Mouse (Mus musculus) yolk sac, embryonic 10.5 days (tissue): ENCODE data around the gene Gpr27.

ENCODE experiments used
- DNase-seq: peaks from one replicate; pipeline ENCODE4 v3.0.0-alpha.2; 2017; ENCODE audit warnings: low spot score

Gene Gpr27

DNA sequence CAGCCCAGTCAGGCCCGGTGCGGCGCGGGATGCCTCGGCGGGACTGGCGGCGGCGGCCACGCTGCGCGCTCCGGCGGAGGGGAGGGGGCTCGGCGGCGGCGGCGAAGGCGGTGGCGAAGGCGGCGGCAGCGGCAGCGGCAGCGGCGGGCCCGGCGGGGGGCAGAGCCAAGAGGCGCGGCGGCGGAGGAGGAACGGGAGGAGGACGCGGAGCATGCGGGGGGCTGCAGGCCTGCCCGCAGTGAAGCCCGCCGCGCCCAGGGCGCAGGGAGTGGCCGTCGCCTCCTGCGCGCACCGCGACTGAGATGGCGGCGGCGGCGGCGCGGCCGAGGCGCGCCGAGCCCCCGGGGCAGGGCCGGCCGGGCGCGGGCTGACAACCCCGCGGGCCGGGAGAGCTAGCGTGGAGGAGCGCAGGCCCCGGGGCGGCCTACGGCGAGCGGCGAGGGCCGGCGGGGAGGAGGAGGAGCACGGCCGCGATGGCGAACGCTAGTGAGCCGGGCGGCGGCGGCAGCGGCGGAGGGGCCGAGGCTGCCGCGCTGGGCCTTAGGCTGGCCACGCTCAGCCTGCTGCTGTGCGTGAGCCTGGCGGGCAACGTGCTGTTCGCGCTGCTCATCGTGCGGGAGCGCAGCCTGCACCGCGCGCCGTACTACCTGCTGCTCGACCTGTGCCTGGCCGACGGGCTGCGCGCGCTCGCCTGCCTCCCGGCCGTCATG lies at the start of gene Gpr27:
TSS of gene Gpr27 (plus strand) at position 474 of the 710 bp plus-strand sequence.
- peak; percentile 21 for DNase-seq

DNA sequence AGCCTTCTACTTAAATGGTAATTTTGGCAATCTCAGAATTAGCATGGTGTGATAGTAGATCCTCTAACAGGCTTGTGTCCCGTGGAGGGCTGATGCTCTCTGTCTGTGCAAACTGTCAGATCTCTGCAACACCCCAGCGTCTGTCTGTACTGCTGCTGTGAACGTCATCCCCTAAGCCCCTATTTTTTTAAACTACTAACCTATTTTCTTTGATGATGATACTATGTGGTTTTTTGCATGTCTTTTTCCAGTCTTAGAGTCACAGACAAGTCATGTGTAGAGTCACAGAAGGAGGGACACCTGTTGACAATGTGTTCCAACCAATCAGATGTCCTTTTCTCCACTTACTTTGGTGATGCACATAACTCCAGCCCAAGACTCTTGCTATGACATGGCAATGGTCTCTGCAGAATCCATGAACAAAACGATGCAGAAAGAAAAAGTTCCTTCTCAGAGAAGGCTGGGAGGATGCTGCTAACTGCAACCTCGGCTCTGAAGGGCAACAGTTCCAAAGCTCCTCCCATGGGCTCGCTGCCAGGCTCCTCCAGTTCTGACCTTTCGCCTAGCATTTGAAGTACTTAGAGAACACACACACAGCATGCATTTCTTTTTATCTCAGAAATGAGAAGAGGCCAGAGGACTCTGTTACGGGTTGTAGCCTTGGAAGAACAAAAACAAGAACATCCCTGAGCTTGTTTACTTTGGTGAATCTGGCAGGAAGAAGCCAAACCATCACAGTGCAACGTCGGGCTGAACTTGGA lies 48.9 kb upstream of the Gpr27 start:
- peak; percentile 30 for DNase-seq

DNA sequence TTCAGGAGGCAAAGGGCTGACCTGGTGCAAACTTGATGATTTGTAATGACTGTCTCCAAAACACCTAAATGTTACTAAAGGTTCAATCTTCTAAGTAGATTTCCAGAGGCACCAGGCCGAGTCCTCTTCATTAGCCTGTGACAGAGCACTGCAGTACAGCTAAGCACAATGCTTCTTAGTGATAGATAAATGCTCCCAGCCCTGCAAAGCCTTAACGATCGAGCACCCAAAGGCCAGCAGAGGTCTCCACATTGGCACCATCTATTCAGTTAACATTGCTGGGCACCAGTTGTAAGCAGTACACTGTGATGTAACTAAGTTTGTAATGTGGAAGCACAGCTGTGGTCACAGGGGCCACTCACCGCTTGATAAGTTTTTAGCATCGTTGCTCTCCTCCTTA lies 48.1 kb upstream of the Gpr27 start:
- no peak for DNase-seq

DNA sequence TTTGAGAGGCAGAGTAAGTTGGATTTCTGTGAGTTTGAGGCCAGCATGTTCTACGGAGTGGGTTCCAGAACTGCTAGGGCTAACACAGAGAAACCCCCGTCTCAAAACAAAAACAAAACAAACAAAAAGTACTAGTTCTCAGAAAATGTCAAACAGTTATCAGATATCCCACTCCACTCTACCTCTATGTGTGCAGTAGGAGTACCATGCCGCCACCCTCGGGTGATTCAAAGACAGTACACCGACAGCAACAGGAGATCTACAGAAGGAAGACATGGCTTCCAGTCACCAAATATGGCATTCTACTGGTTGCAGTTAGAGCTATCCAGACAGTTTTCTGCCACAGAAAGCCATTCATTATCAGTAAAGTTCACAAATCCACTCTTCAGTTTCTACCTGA lies 47.6 kb upstream of the Gpr27 start:
- no peak for DNase-seq

DNA sequence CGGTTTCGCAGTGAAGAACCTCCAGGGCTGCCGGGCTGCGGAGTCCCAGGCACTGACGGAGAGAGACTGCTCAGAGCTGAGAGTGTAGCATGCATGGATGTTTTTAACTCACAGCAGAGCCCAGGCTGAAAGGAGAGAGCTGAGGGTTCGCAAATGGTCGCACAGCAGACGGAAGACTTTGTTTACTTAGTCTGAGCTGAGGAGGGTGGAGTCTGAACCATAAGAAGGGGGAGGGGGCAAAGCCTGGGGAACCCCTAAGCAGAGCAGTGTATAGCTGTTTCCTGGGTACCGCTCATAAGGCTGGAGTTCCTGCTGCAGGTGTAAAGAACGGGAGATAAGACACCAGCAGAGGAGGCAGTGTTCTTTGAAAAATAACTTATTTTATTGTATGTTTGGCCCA lies 46.1 kb upstream of the Gpr27 start:
- DNase-seq = no peak

DNA sequence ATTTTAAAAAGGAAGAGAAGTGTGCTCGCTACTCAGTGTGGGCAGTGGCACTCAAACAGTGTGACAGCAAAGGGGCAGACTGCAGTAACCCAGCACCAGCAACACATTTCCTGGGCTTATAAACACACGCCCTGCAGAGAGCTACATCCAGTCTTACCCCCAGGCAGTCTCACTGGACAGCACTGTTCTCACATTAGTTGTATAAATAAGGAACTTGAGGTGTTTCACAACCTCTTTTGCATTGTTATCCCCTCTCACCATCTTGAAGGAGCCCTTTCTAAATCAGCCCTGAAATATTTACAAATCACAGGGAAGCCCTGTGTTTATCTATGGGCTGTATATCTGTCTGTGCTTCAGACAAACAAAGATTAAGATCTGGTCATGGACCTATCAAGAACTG lies 43.2 kb upstream of the Gpr27 start:
- no peak for DNase-seq

DNA sequence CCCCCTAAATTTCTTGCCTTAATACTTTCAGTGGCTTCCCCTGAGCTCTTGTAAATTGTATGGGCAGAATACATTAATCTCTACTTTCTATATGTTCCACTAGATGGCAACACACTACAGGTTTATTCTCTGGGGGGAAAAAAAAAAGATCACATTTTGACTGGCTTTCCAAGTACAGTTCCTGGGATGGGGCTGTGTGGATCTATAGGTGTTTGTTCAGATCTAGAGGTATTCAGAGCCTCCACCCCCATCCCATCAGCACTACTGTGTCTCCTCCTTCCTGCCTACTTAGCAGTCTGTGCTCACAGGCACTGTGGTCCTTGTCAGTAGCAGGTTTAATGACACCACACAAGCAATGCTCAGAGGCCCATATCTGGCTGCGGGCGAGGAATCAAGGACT lies 40.1 kb upstream of the Gpr27 start:
- DNase-seq = no peak

DNA sequence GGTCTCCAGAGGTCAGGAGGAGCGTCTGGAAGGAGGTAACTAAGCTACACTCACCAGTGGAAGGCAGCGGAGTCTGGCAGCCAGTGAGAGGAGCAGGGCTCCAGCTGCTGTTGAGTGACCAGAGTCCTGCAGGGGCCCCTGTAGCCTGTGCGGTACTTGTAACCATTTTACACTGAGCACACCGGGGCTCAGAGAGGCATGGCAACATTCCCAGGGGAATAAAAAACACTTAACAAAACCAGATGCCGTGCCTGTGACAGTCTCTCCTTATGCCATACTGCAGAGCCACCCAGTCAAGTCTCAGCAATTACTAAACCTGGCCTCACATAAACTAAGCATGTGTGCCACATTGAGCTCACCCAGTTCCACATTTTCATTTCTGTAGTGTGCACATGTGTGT lies 38.1 kb upstream of the Gpr27 start:
- no peak for DNase-seq

DNA sequence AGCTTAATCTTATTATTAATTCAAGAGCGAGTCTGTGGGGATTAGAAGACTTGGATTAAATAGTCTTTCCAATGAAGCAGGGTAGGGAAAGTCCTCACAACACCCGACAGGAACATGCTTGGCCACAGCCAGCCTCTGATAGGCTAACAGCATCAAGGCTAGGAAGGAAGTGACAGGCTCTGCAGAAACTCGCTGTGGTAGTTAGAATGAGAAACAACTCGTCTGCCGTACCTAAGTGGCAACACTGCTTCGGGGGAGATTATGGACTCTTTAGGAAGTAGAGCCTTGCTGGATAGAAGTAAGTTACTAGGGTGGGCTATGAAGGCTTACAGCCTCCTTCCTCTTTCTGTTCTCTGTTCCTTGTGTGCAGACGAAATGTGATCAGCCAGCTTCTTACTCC lies 37.0 kb upstream of the Gpr27 start:
- DNase-seq = no peak

DNA sequence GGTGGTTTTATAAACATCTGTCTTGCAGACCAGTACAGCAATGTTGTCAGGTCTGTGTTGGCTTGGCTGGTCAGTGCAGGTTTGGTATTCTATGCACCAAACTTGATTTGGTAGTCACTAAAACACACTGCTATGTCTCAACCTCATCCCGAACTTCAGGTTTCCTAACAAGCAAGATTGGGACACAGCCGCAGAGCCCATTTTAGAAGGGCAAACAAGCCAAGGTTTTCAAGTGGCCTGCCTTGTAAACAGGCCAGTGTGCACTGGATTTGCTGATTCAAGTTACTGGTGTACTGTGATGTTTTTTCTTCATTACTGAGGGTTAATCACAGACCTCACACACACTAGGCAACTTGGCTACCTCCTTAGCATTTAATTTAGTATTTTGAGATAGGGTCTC lies 36.4 kb upstream of the Gpr27 start:
- DNase-seq = no peak

DNA sequence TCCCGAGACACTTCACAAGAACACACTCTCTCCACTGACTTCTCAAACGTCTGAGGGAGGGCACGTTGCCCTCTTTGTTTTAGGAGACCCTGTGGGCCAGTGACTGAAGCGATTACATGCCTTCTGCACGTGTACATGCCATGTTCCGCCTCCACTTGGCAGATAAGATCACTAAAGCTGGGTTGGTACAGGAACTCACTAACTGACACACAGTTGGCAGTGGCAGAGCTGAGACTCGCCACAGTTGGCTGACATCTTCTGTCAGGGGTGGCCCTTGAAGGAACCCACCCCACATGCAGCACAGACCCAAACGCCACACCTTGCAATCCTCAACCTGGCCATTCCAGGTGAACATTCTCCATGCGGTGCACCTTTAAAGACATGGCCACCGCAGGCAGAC lies 33.9 kb upstream of the Gpr27 start:
- DNase-seq = no peak

DNA sequence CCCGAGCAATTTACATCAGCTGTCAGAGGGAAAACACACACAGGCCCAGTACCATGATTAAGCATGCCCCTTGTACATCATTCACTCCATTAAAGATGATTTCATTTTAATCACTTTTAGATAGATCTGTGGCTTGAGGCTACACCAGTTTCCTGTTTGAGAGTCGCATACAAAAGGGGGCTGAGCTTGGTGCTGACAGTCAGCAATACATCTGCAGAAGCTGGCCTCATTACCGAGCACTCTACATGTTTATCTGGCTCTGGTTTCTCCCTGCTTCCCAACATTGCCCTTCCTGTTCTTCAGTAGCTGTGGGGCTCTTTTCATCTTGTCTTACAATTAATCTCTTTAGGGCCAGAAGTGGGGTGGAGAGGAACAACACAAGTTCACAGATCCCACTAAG lies 32.0 kb upstream of the Gpr27 start:
- no peak for DNase-seq

DNA sequence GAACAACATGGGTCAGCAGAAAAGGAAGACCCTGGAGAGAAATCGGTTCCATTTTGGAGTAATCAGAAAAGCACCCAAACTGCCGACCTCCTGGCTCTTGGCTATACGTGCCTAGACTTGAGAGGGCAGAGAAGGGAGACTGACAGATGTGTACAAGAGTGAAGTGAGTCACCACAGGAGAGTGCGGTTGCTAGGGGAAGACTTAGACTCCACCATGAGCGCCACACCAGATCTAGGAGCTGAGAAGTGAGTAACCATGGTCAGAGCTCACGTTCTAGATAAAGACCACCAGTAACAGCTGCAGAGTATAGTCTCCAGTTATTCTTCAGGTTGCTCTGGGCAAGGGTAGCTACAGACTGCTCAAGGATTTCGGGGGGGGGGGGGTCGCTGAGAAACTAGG lies 29.2 kb upstream of the Gpr27 start:
- DNase-seq = no peak

DNA sequence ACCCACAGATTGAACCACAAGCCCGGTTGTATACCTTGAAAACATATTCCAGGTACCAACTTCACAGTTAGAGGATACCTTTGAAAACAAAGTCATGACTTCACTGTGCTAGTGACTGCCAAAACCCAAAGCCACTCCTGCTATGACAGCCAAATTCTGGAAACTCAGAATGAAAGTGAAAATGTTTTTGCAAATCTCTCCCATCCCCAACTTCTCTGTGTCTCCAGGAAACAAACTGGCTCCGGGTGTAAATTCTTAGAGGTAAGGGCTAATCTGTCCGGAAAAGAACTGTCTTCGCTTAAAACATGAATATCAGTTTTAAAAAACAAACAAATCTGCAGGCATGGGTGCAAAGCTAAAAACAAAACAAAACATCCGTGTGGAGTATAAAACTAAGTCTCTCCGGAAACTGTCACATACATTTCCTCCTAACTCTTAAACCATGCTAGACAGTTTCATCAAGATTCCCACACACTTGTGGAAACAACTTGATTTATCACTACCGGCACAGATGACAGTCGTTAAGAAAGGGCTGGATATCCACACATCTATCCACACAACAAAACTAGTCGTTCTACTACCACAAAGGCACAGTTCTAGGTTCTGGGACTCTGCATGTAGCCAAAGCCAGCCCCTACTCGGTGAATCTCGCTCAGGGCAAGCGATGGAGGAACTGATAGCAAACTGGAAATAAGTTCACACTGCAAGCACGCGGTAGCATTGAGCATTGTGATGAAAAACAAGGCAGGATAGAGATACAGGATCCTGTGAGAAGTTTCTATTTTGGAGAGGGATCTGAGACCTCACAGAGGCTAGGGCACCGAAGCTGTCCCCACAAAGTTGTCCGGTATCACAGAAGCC lies 26.8 kb upstream of the Gpr27 start:
- no peak for DNase-seq

DNA sequence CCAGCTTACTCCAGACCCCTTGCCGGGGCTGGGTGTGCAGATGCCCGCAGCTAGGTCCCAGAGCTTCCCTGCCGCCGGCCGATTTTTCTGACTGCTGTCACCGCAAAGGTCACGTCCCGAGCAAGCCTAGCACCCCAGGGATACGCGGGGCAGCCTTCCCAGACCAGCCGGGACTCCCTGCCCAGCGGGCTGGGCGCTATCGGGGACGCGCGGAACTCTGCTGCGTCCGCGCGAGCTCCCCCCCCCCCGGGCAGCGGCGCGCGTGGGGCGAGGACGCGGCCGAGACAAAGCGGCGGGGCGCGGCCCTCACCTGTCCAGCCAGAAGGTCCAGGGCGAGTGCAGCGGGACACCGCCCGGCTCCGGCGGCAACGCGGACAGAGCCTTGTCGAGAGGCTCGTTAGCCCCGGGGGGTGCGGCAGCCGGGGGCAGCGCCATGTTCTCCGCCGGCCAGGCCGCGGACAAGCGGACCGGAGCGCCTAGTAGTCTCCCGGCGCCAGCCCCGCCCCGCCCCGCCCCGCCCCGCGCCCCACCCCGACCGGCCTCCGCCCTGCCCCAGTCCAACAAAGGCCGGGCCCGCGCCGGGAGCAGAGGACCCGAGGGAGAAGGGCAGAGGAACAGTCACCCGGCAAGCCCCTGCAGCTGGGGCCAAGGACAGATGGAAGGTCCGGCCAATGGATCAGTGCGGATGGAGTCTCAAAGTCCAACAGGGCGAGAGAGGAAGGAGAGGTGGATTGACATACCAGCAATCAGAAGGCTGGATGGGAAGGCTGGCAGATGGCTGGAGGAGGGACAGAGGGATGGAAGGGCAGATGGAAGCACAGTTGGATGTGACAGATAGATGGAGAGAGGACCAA lies 25.9 kb upstream of the Gpr27 start, which contains the start of the genes Eif4e3 and Gm20696:
TSS of gene Eif4e3 (minus strand) at position 454 of the 854 bp plus-strand sequence.
TSS of gene Gm20696 (minus strand) at position 480 of the 854 bp plus-strand sequence.
- DNase-seq = peak; percentile 76

DNA sequence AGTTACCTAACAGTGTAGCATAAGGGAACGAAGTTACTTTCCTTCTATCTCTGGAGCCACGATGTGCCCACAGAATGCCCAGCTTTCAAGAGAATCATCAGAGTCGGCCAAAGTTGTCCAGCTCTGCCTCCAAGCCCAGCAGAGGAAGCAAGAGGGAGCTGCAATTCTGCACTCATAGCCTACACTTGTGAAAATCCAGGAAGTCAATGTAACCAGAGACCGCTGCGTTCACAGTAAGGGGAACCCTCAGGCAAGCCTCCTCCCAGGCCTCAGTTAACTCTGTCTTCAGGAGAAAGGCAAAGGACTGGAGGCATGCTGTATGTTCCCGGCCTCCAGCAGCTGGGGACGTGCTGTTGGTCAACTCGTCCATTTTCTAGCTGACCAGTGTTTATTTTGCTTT lies 25.2 kb upstream of the Gpr27 start:
- DNase-seq = peak; percentile 14

DNA sequence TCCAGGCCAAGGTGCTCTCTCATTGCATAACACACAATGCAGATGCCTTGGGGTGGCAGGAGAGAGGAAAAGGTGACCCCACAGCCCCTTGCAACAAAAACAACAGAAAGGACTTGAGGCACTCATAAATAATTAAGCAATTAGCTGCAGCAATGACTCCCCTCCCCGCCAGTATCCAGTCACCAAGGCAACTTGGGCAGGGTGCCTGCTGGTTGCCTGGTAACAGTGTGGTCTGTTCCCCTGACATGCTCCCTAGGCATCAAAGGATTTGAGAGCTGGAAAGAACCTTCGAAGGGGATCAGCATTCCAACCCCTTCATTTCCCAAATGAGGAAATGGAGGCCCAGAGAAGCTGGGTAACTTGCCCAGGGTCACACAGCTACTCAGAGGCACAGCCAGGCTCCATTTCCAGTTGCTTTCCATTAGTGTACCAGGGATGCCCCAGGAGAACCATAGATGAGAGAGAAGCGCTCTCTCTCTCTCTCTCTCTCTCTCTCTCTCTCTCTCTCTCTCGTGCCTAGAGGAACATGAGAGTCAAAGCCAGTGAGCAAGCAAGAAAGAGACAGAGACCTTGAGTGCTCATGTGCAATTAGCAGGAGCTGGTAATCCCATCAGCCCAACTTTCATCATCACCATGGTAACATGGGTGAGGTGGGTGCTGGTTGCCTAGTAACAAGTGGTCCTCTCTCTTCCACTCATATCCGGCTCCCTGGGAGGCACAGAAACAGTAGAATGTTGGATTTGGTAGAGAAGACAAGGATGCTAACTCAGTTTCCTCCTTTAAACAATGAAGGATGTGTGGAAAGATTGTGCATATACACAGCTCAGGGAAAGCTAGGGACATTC lies 22.8 kb upstream of the Gpr27 start:
- DNase-seq = no peak

DNA sequence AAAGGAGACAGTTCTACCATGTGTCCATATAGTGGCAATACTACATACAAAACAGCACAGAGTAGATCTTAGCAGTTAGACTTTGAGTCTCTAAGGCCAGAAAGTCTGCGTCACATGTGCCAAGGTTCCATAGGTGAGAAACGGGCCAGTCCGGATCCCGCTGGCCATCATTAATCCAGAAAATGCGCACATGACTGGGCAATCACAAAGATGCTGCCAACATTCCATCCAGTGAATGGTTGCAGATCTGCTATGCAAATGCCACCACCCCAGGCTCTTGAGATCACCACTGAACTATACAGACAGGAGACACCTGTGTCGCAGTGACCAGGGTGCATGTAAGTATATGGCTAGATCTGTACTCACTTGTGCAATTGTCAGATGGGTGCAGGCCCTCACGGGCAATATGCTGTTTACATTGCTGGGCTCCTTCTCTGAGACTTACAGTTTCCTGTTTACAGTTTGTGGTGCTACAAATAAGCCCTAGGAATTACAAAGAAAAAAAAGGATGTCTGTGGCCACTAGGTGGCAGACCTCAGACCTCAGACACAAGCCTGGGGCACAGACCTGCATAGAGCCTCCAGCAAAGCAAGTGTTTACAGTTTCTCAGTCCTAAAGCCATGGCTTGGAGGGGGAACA lies 21.9 kb upstream of the Gpr27 start:
- DNase-seq = peak; percentile 28

DNA sequence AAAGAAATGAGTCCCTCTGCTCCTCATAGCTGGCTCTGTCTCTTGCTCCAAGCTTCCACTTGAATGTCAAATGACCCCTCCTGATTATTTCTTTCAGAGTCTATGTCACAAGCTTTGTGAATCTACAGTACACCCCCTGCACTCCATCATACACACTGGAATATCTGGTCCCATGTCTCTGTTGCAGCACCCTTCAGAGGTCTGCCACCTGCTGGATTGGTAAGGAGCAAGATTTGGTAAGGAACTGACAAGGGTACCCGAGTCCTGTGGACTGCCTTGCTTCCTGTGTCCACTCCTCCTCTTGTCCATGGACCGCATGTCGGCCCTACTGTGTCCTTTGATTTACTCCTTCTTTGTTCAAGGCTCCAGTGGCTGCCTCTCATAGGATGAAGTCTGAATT lies 20.7 kb upstream of the Gpr27 start:
- DNase-seq = no peak

DNA sequence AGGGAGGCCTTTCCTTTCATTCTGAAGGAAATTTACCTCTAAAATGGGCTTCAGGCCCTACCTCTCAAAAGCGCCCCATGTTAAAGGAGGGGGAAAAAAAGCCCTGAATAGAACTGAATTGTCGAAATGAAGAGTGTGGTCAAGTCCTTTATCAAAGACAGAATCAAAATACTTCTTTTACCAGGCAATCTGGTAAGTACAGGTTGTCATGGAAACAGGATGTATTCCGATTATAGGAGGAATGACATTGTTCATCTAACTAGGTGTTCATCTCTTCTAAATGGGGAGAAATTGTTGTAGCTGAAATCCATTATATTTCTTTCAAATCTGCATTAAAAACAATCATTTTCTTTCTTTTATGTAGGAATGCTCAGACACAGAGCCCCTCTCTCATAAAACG lies 18.0 kb upstream of the Gpr27 start:
- DNase-seq = no peak
